Comparison of ENCODE assay signal across 8 mouse cellular contexts in genomic region chr4:133370298-133371274, GRCm38 (mm10). TPM values are rescaled to one million over a fixed set of nuclear protein-coding genes. Genes with fewer than 3 reads are reported as not detected.
DNase-seq lines count a peak whose midpoint lies in the region; ATAC-seq and TF ChIP-seq lines count a peak whose summit lies in the region.

No protein-coding gene starts in this region.

- no peak for TF ChIP-seq EP300 in stomach, postnatal 0 days (optimal IDR thresholded peaks at IDR 0.05)

- peak overlapping the region; percentile 84 for H3K4me2 ChIP-seq in forebrain, embryonic 11.5 days (ENCODE audit: low read depth, low read length, severe bottlenecking)
- H3K4me2 ChIP-seq in liver, embryonic 12.5 days = peak overlapping the region; percentile 93
- peak overlapping the region; percentile 68 for H3K4me2 ChIP-seq in stomach, postnatal 0 days (replicated peaks; ENCODE audit: low read depth)

- ATAC-seq in forebrain, embryonic 11.5 days (replicated peaks; ENCODE audit: low FRiP score) = no peak
- no peak for ATAC-seq in liver, embryonic 12.5 days
- no peak for ATAC-seq in stomach, postnatal 0 days (ENCODE audit: low FRiP score, low TSS enrichment)

- peak; percentile 9 to 10 for DNase-seq in lung, adult 18-20 months
- no peak for DNase-seq in lung, postnatal 36 days
- peak; percentile 8 for DNase-seq in R1 (ENCODE audit: low read depth, low spot score)
- DNase-seq in forebrain, embryonic 11.5 days (ENCODE audit: low spot score) = peak; percentile 53
- DNase-seq in stomach, postnatal 0 days (ENCODE audit: low spot score) = no peak
- DNase-seq in urinary bladder, postnatal 25 days (ENCODE audit: low spot score) = no peak
- DNase-seq in right cerebral cortex, adult 18-20 months = no peak

- H3K9ac ChIP-seq in forebrain, embryonic 11.5 days (ENCODE audit: low read length) = peak overlapping the region; percentile 77
- H3K9ac ChIP-seq in liver, embryonic 12.5 days = peak overlapping the region; percentile 91
- peak overlapping the region; percentile 91 for H3K9ac ChIP-seq in stomach, postnatal 0 days (ENCODE audit: low read length)

- no peaks in the 10 kb centered on the region for H3K9me3 ChIP-seq in forebrain, embryonic 11.5 days (ENCODE audit: control insufficient read depth, low read length)
- 0 out of 2 replicates have a peak, but pooled peaks cover 5% of the 10 kb centered on the region for H3K9me3 ChIP-seq in liver, embryonic 12.5 days (replicated peaks)
- H3K9me3 ChIP-seq in stomach, postnatal 0 days (ENCODE audit: control insufficient read depth, low read length) = no peaks in the 10 kb centered on the region

- WGBS in forebrain, embryonic 11.5 days = 78% methylated on average over 22 of the region's 22 CpGs
- WGBS in liver, embryonic 12.5 days (ENCODE audit: insufficient replicate concordance) = 48% methylated on average over 22 of the region's 22 CpGs
- 48% methylated on average over 22 of the region's 22 CpGs for WGBS in stomach, postnatal 0 days

- no peaks in the 10 kb centered on the region for H3K27me3 ChIP-seq in forebrain, embryonic 11.5 days (ENCODE audit: control insufficient read depth, insufficient read depth, low read length)
- no peaks in the 10 kb centered on the region for H3K27me3 ChIP-seq in liver, embryonic 12.5 days (replicated peaks)
- no peaks in the 10 kb centered on the region for H3K27me3 ChIP-seq in stomach, postnatal 0 days (ENCODE audit: control insufficient read depth, insufficient read depth, low read length)

- H3K36me3 ChIP-seq in forebrain, embryonic 11.5 days (ENCODE audit: control insufficient read depth, insufficient read depth, low read length) = no peaks in the 10 kb centered on the region; the same call in 1 of the 2 replicates
- H3K36me3 ChIP-seq in liver, embryonic 12.5 days = peaks cover 13% of the 10 kb centered on the region
- H3K36me3 ChIP-seq in stomach, postnatal 0 days (ENCODE audit: control insufficient read depth, insufficient read depth, low read length) = no peaks in the 10 kb centered on the region

- peak overlapping the region; percentile 75 for H3K4me3 ChIP-seq in forebrain, embryonic 11.5 days (ENCODE audit: low read depth, low read length)
- peak overlapping the region; percentile 90 for H3K4me3 ChIP-seq in liver, embryonic 12.5 days
- peak overlapping the region; percentile 97 for H3K4me3 ChIP-seq in stomach, postnatal 0 days (ENCODE audit: low read depth, low read length)

- H3K27ac ChIP-seq in forebrain, embryonic 11.5 days (ENCODE audit: low read depth, low read length) = peak overlapping the region; percentile 15; the same call in 1 of the 2 replicates
- H3K27ac ChIP-seq in liver, embryonic 12.5 days = peak overlapping the region; percentile 80
- peak overlapping the region; percentile 91 for H3K27ac ChIP-seq in stomach, postnatal 0 days (replicated peaks)

- H3K4me1 ChIP-seq in forebrain, embryonic 11.5 days (replicated peaks; ENCODE audit: control insufficient read depth, insufficient read depth, low read length) = peaks cover 15% of the 10 kb centered on the region
- peaks cover 60% of the 10 kb centered on the region for H3K4me1 ChIP-seq in liver, embryonic 12.5 days
- H3K4me1 ChIP-seq in stomach, postnatal 0 days (replicated peaks; ENCODE audit: control insufficient read depth, insufficient read depth) = peaks cover 13% of the 10 kb centered on the region; the same call in 1 of the 2 replicates

- TF ChIP-seq CTCF in stomach, postnatal 0 days (IDR thresholded peaks at IDR 0.05; ENCODE audit: low read depth) = no peak

RNA-seq across cellular contexts. Expression of gene Slc9a1, which starts 1.1 kb away (rescaled TPM):
- polyA plus RNA-seq in forebrain, embryonic 11.5 days (2014; fragmentation: Nextera tagmentation; extraction: Ambion mirVana) = 7.4 and 9.4 TPM in 2 replicates
- polyA plus RNA-seq in liver, embryonic 12.5 days (2016; fragmentation: Nextera tagmentation; extraction: Ambion mirVana) = 4.2 and 4.9 TPM in 2 replicates
- 6.0 and 7.1 TPM in 2 replicates for polyA plus RNA-seq in stomach, postnatal 0 days (2015; fragmentation: Nextera tagmentation; extraction: Ambion mirVana)

RNA-seq across cellular contexts. Expression of gene Wdtc1, which starts 17.3 kb away (rescaled TPM):
- 21.0 and 24.7 TPM in 2 replicates for polyA plus RNA-seq in forebrain, embryonic 11.5 days (2014; fragmentation: Nextera tagmentation; extraction: Ambion mirVana)
- polyA plus RNA-seq in liver, embryonic 12.5 days (2016; fragmentation: Nextera tagmentation; extraction: Ambion mirVana) = 10.0 and 11.2 TPM in 2 replicates
- 6.2 and 7.7 TPM in 2 replicates for polyA plus RNA-seq in stomach, postnatal 0 days (2015; fragmentation: Nextera tagmentation; extraction: Ambion mirVana)

Comparison
In these comparisons a context has a peak if more than half of its experiments do, and no peak if none do; other contexts are left out.
1. DNase-seq: peak in lung, adult 18-20 months (2 of 2), R1 (single experiment) and forebrain, embryonic 11.5 days (single experiment); none in lung, postnatal 36 days (single experiment), stomach, postnatal 0 days (single experiment), urinary bladder, postnatal 25 days (single experiment) and right cerebral cortex, adult 18-20 months (single experiment).
2. H3K27ac ChIP-seq: peak in every context shown above with its lines; median percentile 91 in stomach, postnatal 0 days; 80 in liver, embryonic 12.5 days; 15 in forebrain, embryonic 11.5 days.
3. Peak in every context shown above with its lines, with median percentiles within 50 percentile points of each other: H3K4me2 ChIP-seq, H3K4me3 ChIP-seq and H3K9ac ChIP-seq.